Mouse (Mus musculus) lung, embryonic 16.5 days (tissue): ENCODE measurements at regions not wholly inside any gene's neighbourhood (a gene's known extent, or its start where the extent isn't known, plus 50 kb on each side); places are given as distances from the start of the nearest gene placed in this dataset.

Source experiments
- ATAC-seq: fragments of 200-750 bp; cut with Nextera tagmentation; 2 replicates; pipeline ENCODE4 v1.8.0; 2017; ENCODE audit warnings: low read depth, mild to moderate bottlenecking, moderate library complexity
- H3K27ac ChIP-seq: fragments of 300-500 bp; sonication (generic); 2 replicates; pipeline ENCODE4 v1.5.1; 2014; ENCODE audit warnings: mild to moderate bottlenecking, control low read depth, low read length
- H3K27me3 ChIP-seq: fragments of 300-500 bp; sonication (generic); 2 replicates; pipeline ENCODE4 v1.6.1; 2014; ENCODE audit warnings: low read depth, low read length, mixed read lengths; ENCODE audit not compliant: control insufficient read depth, insufficient read depth
- H3K36me3 ChIP-seq: fragments of 300-500 bp; sonication (generic); 2 replicates; pipeline ENCODE4 v1.6.1; 2014; ENCODE audit warnings: low read length; ENCODE audit not compliant: control insufficient read depth, insufficient read depth
- H3K4me1 ChIP-seq: fragments of 300-500 bp; sonication (generic); replicated peaks from 2 replicates; pipeline ENCODE4 v1.6.1; 2014; ENCODE audit warnings: low read length, mixed read lengths; ENCODE audit not compliant: control insufficient read depth, insufficient read depth
- H3K4me2 ChIP-seq: fragments of 300-500 bp; sonication (generic); 2 replicates; pipeline ENCODE4 v1.6.1; 2014; ENCODE audit warnings: low read depth, low read length, control low read depth
- H3K4me3 ChIP-seq: fragments of 300-500 bp; sonication (generic); 2 replicates; pipeline ENCODE4 v1.5.1; 2014; ENCODE audit warnings: mild to moderate bottlenecking, low read length, control low read depth
- H3K9ac ChIP-seq: fragments of 300-500 bp; sonication (generic); 2 replicates; pipeline ENCODE4 v1.6.1; 2014; ENCODE audit warnings: low read length, control low read depth
- H3K9me3 ChIP-seq: fragments of 300-500 bp; sonication (generic); 2 replicates; pipeline ENCODE4 v1.6.1; 2016; ENCODE audit warnings: low read length; ENCODE audit not compliant: control insufficient read depth
- WGBS: fragments of 180-500 bp; shearing (Covaris S2); extraction: QIAGEN DNeasy Blood & Tissue Kit; methylation state at CpG from one replicate; pipeline ENCODE4 v1.1.7; 2014; 5-methylcytosine and 5-hydroxymethylcytosine counted together

DNA sequence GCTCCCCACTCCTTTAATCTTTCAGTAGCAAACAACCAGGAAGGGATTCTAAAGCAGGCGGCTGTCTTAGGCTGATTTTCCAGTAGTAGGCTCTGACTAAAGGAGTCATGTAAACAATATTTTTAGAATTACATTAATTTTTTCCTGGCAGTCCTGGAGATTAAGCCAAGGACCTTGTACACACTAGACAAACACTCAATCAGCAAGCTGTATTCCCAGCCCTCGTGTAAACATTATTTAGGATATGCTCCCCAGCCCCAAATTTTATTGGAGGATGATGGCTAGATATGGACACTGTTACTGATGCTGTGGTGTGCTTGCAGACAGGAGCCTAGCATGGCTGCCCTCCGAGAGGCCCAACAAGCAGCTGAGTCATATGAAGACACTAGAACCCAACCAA is 56.6 kb upstream of the Chd6 start:
- peaks cover 7% of the 10 kb centered on the region for H3K4me1 ChIP-seq
- no peak overlapping the region for H3K4me3 ChIP-seq
- H3K4me2 ChIP-seq = no peak overlapping the region
- H3K27ac ChIP-seq = peak overlapping the region; percentile 27; the same call in 1 of the 2 replicates
- H3K27me3 ChIP-seq = no peaks in the 10 kb centered on the region
- H3K36me3 ChIP-seq = no peaks in the 10 kb centered on the region
- 31% methylated on average over 3 of the region's 3 CpGs for WGBS
- no peak overlapping the region; the same call in 1 of the 2 replicates for H3K9ac ChIP-seq
- ATAC-seq = peak; percentile 73
- H3K9me3 ChIP-seq = no peaks in the 10 kb centered on the region

DNA sequence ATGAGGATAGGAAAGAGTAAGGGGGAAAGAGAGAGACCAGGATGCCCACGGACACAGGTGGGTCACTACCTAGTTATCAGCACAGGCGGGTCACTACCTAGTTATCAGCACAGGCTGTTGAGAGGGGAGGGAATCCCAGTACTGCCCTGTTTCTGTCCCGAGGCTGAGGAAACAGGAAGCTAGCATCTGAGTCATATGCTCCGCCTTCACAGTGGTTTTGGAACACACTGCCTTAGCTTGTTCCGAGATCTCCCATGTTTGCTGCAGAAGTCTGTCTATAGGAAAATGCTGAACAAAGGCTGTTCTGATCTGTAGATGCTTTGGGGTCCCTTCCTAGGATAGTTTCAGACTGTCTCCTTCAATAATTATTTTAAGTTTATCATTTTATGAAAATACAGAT is 55.4 kb upstream of the Chd6 start:
- Histone ChIP-seq H3K4me3 (no peak overlapping the region), H3K4me1 (peaks cover 7% of the 10 kb centered on the region), H3K9me3 (no peaks in the 10 kb centered on the region), H3K9ac (no peak overlapping the region), H3K27ac (no peak overlapping the region), H3K4me2 (no peak overlapping the region), H3K36me3 (no peaks in the 10 kb centered on the region), H3K27me3 (no peaks in the 10 kb centered on the region)
- ATAC-seq = no peak
- 43% methylated on average over 5 of the region's 5 CpGs for WGBS
